Mouse (Mus musculus) stomach, embryonic 15.5 days (tissue): ENCODE data around the gene Dclk2. TPM values are rescaled to one million over a fixed set of nuclear protein-coding genes. Genes with fewer than 3 reads are reported as not detected.

Source experiments
- ATAC-seq: fragments of 200-750 bp; cut with Nextera tagmentation; 2 replicates; pipeline ENCODE4 v1.8.0; 2017; ENCODE audit warnings: low read depth, moderate number of reproducible peaks, moderate TSS enrichment; ENCODE audit not compliant: insufficient read depth, low FRiP score
- H3K27ac ChIP-seq: fragments of 300-500 bp; sonication (generic); 2 replicates; pipeline ENCODE4 v1.5.1; 2015; ENCODE audit warnings: mild to moderate bottlenecking, inconsistent platforms
- H3K27me3 ChIP-seq: fragments of 300-500 bp; sonication (generic); replicated peaks from 2 replicates; pipeline ENCODE4 v1.6.1; 2015; ENCODE audit warnings: inconsistent platforms
- H3K36me3 ChIP-seq: fragments of 300-500 bp; sonication (generic); 2 replicates; pipeline ENCODE4 v1.6.1; 2015; ENCODE audit warnings: inconsistent platforms
- H3K4me1 ChIP-seq: fragments of 300-500 bp; sonication (generic); 2 replicates; pipeline ENCODE4 v1.6.1; 2015; ENCODE audit warnings: inconsistent platforms
- H3K4me2 ChIP-seq: fragments of 300-500 bp; sonication (generic); 2 replicates; pipeline ENCODE4 v1.6.1; 2015; ENCODE audit warnings: mild to moderate bottlenecking, inconsistent platforms
- H3K4me3 ChIP-seq: fragments of 300-500 bp; sonication (generic); replicated peaks from 2 replicates; pipeline ENCODE4 v1.5.1; 2015; ENCODE audit warnings: inconsistent platforms
- H3K9ac ChIP-seq: fragments of 300-500 bp; sonication (generic); 2 replicates; pipeline ENCODE4 v1.6.1; 2015; ENCODE audit warnings: inconsistent platforms
- H3K9me3 ChIP-seq: fragments of 300-500 bp; sonication (generic); 2 replicates; pipeline ENCODE4 v1.6.1; 2016; ENCODE audit warnings: inconsistent platforms
- WGBS: fragments of 180-500 bp; shearing (Covaris S2); methylation state at CpG from one replicate; pipeline ENCODE4 v1.1.7; 2015; 5-methylcytosine and 5-hydroxymethylcytosine counted together
- polyA plus RNA-seq: library from polyadenylated mRNA; unstranded; fragments of >200 nt; fragmentation: Nextera tagmentation; extraction: Ambion mirVana; gene quantifications from 2 replicates; pipeline ENCODE4 v1.2.1, GENCODE M21; 2015

Gene Dclk2
- polyA plus RNA-seq, 1 experiment from 2014 or later: 7.0 TPM

DNA sequence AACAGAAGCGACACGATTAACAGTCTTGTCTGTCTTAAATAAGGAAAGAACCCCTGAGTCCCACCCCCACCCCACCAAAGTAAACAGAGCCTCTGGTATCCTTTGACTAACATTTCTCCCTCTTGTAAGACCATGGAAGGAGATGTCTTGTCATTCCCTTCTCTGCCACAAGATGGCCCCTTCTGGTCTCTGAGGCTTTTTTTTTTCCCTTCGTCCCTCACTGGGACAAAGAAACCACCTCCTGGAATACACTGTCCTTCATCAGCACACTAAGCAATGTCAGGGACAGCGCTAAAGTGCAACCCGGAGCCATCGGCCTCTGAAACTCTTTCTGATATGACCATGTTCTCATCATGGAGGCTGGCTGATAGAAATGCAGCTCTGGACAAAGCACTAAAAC lies 131.9 kb downstream of the Dclk2 start:
- H3K9ac ChIP-seq: no peak overlapping the region
- no peak for ATAC-seq
- H3K36me3 ChIP-seq: no peaks in the 10 kb centered on the region
- H3K4me2 ChIP-seq: no peak overlapping the region
- no peak overlapping the region for H3K27ac ChIP-seq
- no peaks in the 10 kb centered on the region for H3K27me3 ChIP-seq
- no peaks in the 10 kb centered on the region for H3K9me3 ChIP-seq
- H3K4me1 ChIP-seq: peaks cover 13% of the 10 kb centered on the region
- H3K4me3 ChIP-seq: no peak overlapping the region
- 38% methylated on average over 6 of the region's 6 CpGs for WGBS

GRCm38 (mm10) chr3:86787423-86788123 lies 133.1 kb downstream of the Dclk2 start:
- Histone ChIP-seq H3K36me3 (no peaks in the 10 kb centered on the region), H3K27me3 (no peaks in the 10 kb centered on the region), H3K4me1 (peaks cover 9% of the 10 kb centered on the region), H3K27ac (peak overlapping the region; percentile 67), H3K4me2 (no peak overlapping the region), H3K4me3 (no peak overlapping the region), H3K9me3 (no peaks in the 10 kb centered on the region), H3K9ac (no peak overlapping the region)
- 75% methylated on average over 10 of the region's 10 CpGs for WGBS
- ATAC-seq: no peak

DNA sequence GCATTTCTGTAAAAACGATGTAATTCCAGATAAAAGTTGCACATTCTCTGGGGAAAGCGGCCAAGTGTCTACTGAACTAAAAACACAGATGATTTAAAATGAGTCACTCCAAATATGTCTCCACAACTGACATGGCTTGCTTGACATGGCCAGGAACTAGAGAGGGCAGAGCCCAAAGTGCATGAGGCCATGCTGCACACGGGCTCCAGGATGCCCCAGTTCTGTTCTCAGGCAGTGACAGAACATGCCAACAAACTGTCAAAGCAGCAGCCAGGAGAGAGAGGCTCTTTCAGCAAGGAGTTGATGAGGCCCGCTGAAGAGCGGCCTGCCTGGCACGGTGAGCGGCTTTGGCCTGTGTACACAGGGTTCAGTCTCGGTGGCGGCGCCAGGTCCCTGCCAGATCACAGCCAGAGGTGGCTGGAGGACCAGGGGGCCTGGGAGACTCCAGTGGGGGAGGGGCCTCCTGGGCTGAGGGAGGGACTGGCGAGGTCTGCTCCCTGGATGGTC lies 133.8 kb downstream of the Dclk2 start:
- no peaks in the 10 kb centered on the region for H3K9me3 ChIP-seq
- H3K4me2 ChIP-seq: no peak overlapping the region
- H3K27me3 ChIP-seq: no peaks in the 10 kb centered on the region
- H3K4me3 ChIP-seq: no peak overlapping the region
- H3K36me3 ChIP-seq: no peaks in the 10 kb centered on the region
- peak; percentile 28; the same call in 1 of the 2 replicates for ATAC-seq
- no peak overlapping the region for H3K9ac ChIP-seq
- peak overlapping the region; percentile 67 for H3K27ac ChIP-seq
- H3K4me1 ChIP-seq: peaks cover 9% of the 10 kb centered on the region
- WGBS: 39% methylated on average over 11 of the region's 11 CpGs

GRCm38 (mm10) chr3:86786280-86786679 lies 134.4 kb downstream of the Dclk2 start:
- no peak overlapping the region for H3K9ac ChIP-seq
- 81% methylated on average over 12 of the region's 12 CpGs for WGBS
- no peak overlapping the region for H3K27ac ChIP-seq
- no peak for ATAC-seq
- no peaks in the 10 kb centered on the region for H3K9me3 ChIP-seq
- peaks cover 9% of the 10 kb centered on the region for H3K4me1 ChIP-seq
- H3K36me3 ChIP-seq: no peaks in the 10 kb centered on the region
- no peak overlapping the region for H3K4me3 ChIP-seq
- no peaks in the 10 kb centered on the region for H3K27me3 ChIP-seq
- no peak overlapping the region for H3K4me2 ChIP-seq

GRCm38 (mm10) chr3:86784930-86785329 lies 135.7 kb downstream of the Dclk2 start:
- H3K4me3 ChIP-seq: no peak overlapping the region
- H3K27me3 ChIP-seq: no peaks in the 10 kb centered on the region
- H3K27ac ChIP-seq: no peak overlapping the region
- no peaks in the 10 kb centered on the region for H3K9me3 ChIP-seq
- no peaks in the 10 kb centered on the region for H3K36me3 ChIP-seq
- no peak for ATAC-seq
- peaks cover 9% of the 10 kb centered on the region for H3K4me1 ChIP-seq
- 57% methylated on average over 11 of the region's 11 CpGs for WGBS
- no peak overlapping the region for H3K9ac ChIP-seq
- H3K4me2 ChIP-seq: no peak overlapping the region

- no peak overlapping the region for H3K9ac ChIP-seq
- H3K4me1 ChIP-seq: peaks cover 9% of the 10 kb centered on the region
- no peak overlapping the region for H3K27ac ChIP-seq
- ATAC-seq: no peak
- H3K9me3 ChIP-seq: no peaks in the 10 kb centered on the region
- H3K4me3 ChIP-seq: no peak overlapping the region
- 89% methylated on average over 3 of the region's 3 CpGs for WGBS
- H3K36me3 ChIP-seq: no peaks in the 10 kb centered on the region
- no peaks in the 10 kb centered on the region for H3K27me3 ChIP-seq
- H3K4me2 ChIP-seq: no peak overlapping the region
Measured at GRCm38 (mm10) chr3:86784051-86784450, 136.6 kb downstream of the Dclk2 start.

DNA sequence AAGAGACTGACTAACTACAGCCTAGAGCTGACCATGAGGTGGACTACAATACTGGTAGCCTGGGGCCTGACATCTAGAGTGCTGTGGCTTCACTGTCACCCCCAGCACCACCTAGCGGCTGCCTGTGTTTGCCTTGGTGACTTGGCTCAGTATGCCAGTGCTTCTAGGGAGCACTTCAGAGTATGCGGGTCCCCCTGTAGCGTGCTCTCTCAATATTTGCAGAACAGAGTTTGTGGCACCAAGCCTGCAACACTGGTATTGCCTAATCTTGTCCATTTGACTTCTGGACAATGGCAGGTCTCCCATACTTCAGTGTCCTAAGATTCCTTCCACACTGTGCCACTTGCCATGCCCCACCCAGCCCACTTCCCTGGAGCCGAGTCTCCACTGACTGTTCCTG lies 140.9 kb downstream of the Dclk2 start:
- Histone ChIP-seq H3K9me3 (no peaks in the 10 kb centered on the region), H3K27ac (no peak overlapping the region), H3K36me3 (no peaks in the 10 kb centered on the region), H3K4me3 (no peak overlapping the region), H3K4me2 (no peak overlapping the region), H3K4me1 (no peaks in the 10 kb centered on the region), H3K27me3 (no peaks in the 10 kb centered on the region), H3K9ac (no peak overlapping the region)
- WGBS: 65% methylated on average over 4 of the region's 4 CpGs
- ATAC-seq: no peak

DNA sequence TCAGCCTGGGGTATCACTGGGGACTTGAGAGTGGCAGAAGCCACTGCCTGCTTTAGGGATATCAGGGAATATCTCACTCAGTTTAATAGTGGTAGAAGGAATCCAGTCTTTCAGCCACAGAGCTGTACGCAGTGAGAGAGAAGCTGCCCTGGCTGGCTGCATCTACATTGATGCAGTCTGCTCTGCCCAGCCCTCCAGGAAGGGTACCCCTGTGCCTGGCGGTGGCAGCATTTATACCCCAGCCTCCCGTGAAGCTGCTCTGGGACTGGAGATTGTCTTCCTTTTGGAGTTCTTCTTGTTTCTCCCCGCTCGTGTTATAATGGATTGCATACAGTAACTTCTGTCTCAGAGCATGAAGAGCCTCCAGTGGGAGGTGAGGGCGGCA lies 145.2 kb downstream of the Dclk2 start:
- WGBS: 75% methylated on average over 6 of the region's 6 CpGs
- no peak overlapping the region for H3K27ac ChIP-seq
- no peak overlapping the region for H3K9ac ChIP-seq
- ATAC-seq: no peak
- no peak overlapping the region for H3K4me3 ChIP-seq
- no peaks in the 10 kb centered on the region for H3K9me3 ChIP-seq
- H3K4me2 ChIP-seq: no peak overlapping the region
- H3K27me3 ChIP-seq: no peaks in the 10 kb centered on the region
- no peaks in the 10 kb centered on the region for H3K36me3 ChIP-seq
- H3K4me1 ChIP-seq: no peaks in the 10 kb centered on the region

DNA sequence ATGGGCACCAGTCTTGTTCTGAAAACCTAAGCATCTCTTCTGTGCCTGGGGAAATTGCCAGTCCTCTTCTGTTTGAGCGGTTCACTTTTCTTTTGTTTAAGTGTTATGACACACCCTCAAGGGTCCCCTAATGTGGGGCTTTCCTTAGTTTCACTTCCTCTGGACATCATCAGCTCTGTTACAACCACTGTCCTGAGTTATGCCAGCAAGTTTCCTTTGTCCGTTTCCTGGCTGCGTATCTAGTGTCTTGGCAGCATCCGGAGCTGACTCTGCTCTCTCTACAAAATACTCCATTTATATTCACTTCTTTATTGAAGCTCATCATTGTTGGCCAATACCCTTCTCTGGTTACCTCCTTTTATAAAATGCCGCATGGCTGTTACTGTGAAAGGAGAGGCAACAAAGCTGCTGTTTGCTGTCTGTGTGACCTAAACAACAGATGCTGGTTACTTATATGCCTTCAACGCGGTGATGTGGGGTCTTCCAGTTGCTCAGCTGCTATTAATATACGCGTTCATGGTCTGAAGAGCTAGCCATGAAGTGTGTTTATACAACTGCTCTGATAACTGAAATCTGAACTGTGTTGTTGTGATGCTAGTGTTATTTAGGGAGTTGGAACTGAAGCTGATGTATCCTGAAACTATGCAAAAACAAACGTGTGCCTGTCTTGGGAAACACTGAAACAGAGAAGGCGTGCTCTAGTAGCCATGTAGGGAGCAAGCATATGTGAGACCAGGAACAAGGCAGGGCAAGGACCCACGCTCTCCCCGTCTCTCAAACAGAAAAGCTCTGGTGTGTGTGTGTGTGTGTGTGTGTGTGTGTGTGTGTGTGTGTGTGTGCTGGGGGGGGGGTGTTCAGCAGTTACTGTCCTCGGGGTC lies 145.8 kb downstream of the Dclk2 start:
- 61% methylated on average over 13 of the region's 14 CpGs for WGBS
- H3K27ac ChIP-seq: no peak overlapping the region
- no peak overlapping the region for H3K9ac ChIP-seq
- ATAC-seq: no peak
- no peak overlapping the region for H3K4me2 ChIP-seq
- H3K4me3 ChIP-seq: no peak overlapping the region
- H3K36me3 ChIP-seq: no peaks in the 10 kb centered on the region
- H3K9me3 ChIP-seq: no peaks in the 10 kb centered on the region
- H3K27me3 ChIP-seq: no peaks in the 10 kb centered on the region
- no peaks in the 10 kb centered on the region for H3K4me1 ChIP-seq

DNA sequence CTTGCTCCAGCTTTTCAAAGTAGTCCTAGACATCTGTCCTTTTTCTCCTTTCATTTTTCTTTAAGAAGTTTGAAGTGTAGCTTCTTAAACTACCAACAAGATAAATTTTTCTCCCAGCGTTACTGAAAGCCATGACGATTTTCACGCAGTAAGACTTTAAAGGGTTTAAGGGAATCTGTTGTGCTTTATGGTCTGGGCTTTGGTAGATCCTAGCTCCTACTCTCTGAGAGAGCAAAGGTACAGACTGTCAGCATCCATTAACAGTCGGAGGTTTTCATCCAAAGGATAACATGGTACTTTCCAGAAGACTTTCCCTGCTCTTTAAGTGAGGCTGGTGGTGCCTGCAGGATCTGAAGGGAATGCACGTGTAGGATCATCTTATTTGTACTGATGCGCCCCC lies 151.7 kb downstream of the Dclk2 start:
- ATAC-seq: no peak
- Histone ChIP-seq H3K4me1 (no peaks in the 10 kb centered on the region), H3K9me3 (no peaks in the 10 kb centered on the region), H3K27me3 (no peaks in the 10 kb centered on the region), H3K4me3 (no peak overlapping the region), H3K27ac (no peak overlapping the region), H3K4me2 (no peak overlapping the region), H3K9ac (no peak overlapping the region), H3K36me3 (no peaks in the 10 kb centered on the region)
- WGBS: 61% methylated on average over 6 of the region's 6 CpGs

GRCm38 (mm10) chr3:86768553-86768952 lies 152.1 kb downstream of the Dclk2 start:
- Histone ChIP-seq H3K9me3 (no peaks in the 10 kb centered on the region), H3K4me3 (no peak overlapping the region), H3K27me3 (no peaks in the 10 kb centered on the region), H3K27ac (no peak overlapping the region), H3K4me1 (no peaks in the 10 kb centered on the region), H3K4me2 (no peak overlapping the region), H3K9ac (no peak overlapping the region), H3K36me3 (no peaks in the 10 kb centered on the region)
- no peak for ATAC-seq
- WGBS: 34% methylated on average over 8 of the region's 8 CpGs

GRCm38 (mm10) chr3:86762456-86762855 lies 158.2 kb downstream of the Dclk2 start:
- WGBS: 83% methylated on average over 4 of the region's 4 CpGs
- Histone ChIP-seq H3K4me1 (no peaks in the 10 kb centered on the region), H3K4me3 (no peak overlapping the region), H3K27ac (no peak overlapping the region), H3K36me3 (no peaks in the 10 kb centered on the region), H3K9me3 (no peaks in the 10 kb centered on the region), H3K27me3 (no peaks in the 10 kb centered on the region), H3K9ac (no peak overlapping the region), H3K4me2 (no peak overlapping the region)
- ATAC-seq: no peak
